Mouse (Mus musculus) bone marrow macrophage, adult 2 months (primary cell): ENCODE results near the gene Abcf2.

Experiments
- CTCF ChIP-seq: IDR thresholded peaks from 2 replicates; pipeline ENCODE4 v1.5.1; 2012; ENCODE audit warnings: low read depth, mild to moderate bottlenecking, low read length, moderate library complexity
- POLR2A ChIP-seq: IDR thresholded peaks from 2 replicates; pipeline ENCODE4 v1.6.1; 2012; ENCODE audit warnings: mild to moderate bottlenecking, low read depth, low read length, borderline replicate concordance

GRCm38 (mm10) chr5:24604080-24604655 lies 26.9 kb upstream of the Abcf2 start:
- TF ChIP-seq CTCF = no peak
- TF ChIP-seq POLR2A = no peak
